Mouse (Mus musculus): Measurements from ENCODE around the gene Uqcc3.
"Not testable (repeated sequence)": the region's sequence is repeated elsewhere in the genome, so short reads cannot be mapped to it uniquely, and the experiment has no call there.

Gene Uqcc3

GRCm38 (mm10) chr19:8892829-8893766, 12.4 kb upstream of the Uqcc3 start, which contains the start of gene Ints5:
Gene Ints5, plus strand, starts transcription at chr19:8893005.
- DNase-seq: peak; percentile 82 to 88

- DNase-seq: peak; percentile 92 to 97
These were observed 8.0 kb upstream of the Uqcc3 start, which contains the start of the genes 1810009A15Rik and Gm49416 for GRCm38 (mm10) chr19:8888511-8889385. Gene 1810009A15Rik, plus strand, starts transcription at chr19:8888853. Gene Gm49416, plus strand, starts transcription at chr19:8888926.

GRCm38 (mm10) chr19:8887585-8888463, 7.1 kb upstream of the Uqcc3 start:
- DNase-seq: no peak

- DNase-seq: no peak
These were observed 6.3 kb upstream of the Uqcc3 start for GRCm38 (mm10) chr19:8886916-8887584.

GRCm38 (mm10) chr19:8883616-8884015, 2.9 kb upstream of the Uqcc3 start, which contains the start of the genes Lbhd1 and Gm49403:
Gene Lbhd1, plus strand, starts transcription at chr19:8883732.
Gene Gm49403, plus strand, starts transcription at chr19:8883930.
- DNase-seq: no peak

- DNase-seq: no peak
These were observed 290 bp upstream of the Uqcc3 start for GRCm38 (mm10) chr19:8881034-8881392.

- no peak for DNase-seq
These were observed 5.7 kb downstream of the Uqcc3 start for GRCm38 (mm10) chr19:8875031-8875430.

- DNase-seq: no peak
These were observed 8.4 kb downstream of the Uqcc3 start for GRCm38 (mm10) chr19:8872266-8872840.

GRCm38 (mm10) chr19:8871267-8872186, 9.2 kb downstream of the Uqcc3 start, which contains the start of gene Ubxn1:
Gene Ubxn1, plus strand, starts transcription at chr19:8871496.
- peak; percentile 96 to 97 for DNase-seq

- no peak for DNase-seq
These were observed 9.9 kb downstream of the Uqcc3 start for GRCm38 (mm10) chr19:8870838-8871237.

- DNase-seq: not testable (repeated sequence)
These were observed 10.3 kb downstream of the Uqcc3 start for GRCm38 (mm10) chr19:8870381-8870780.

GRCm38 (mm10) chr19:8864265-8864664, 16.5 kb downstream of the Uqcc3 start:
- DNase-seq: no peak

GRCm38 (mm10) chr19:8859018-8859417, 21.7 kb downstream of the Uqcc3 start:
- peak in 1 of 2 experiments; percentile 31 for DNase-seq

- DNase-seq: peak in 1 of 2 experiments; percentile 38
These were observed 23.0 kb downstream of the Uqcc3 start for GRCm38 (mm10) chr19:8857689-8858088.

GRCm38 (mm10) chr19:8853117-8853516, 27.6 kb downstream of the Uqcc3 start:
- no peak for DNase-seq

- no peak for DNase-seq
These were observed 28.3 kb downstream of the Uqcc3 start for GRCm38 (mm10) chr19:8852236-8852928.

GRCm38 (mm10) chr19:8851639-8852038, 29.1 kb downstream of the Uqcc3 start:
- no peak for DNase-seq

- peak in 1 of 2 experiments; percentile 28 for DNase-seq
These were observed 30.3 kb downstream of the Uqcc3 start, which contains the start of gene Lrrn4cl for GRCm38 (mm10) chr19:8850402-8850901. Gene Lrrn4cl, plus strand, starts transcription at chr19:8850768.

- no peak for DNase-seq
These were observed 32.4 kb downstream of the Uqcc3 start for GRCm38 (mm10) chr19:8848356-8848755.
